Mouse (Mus musculus): Measurements from ENCODE around the gene Trim80.

DNA sequence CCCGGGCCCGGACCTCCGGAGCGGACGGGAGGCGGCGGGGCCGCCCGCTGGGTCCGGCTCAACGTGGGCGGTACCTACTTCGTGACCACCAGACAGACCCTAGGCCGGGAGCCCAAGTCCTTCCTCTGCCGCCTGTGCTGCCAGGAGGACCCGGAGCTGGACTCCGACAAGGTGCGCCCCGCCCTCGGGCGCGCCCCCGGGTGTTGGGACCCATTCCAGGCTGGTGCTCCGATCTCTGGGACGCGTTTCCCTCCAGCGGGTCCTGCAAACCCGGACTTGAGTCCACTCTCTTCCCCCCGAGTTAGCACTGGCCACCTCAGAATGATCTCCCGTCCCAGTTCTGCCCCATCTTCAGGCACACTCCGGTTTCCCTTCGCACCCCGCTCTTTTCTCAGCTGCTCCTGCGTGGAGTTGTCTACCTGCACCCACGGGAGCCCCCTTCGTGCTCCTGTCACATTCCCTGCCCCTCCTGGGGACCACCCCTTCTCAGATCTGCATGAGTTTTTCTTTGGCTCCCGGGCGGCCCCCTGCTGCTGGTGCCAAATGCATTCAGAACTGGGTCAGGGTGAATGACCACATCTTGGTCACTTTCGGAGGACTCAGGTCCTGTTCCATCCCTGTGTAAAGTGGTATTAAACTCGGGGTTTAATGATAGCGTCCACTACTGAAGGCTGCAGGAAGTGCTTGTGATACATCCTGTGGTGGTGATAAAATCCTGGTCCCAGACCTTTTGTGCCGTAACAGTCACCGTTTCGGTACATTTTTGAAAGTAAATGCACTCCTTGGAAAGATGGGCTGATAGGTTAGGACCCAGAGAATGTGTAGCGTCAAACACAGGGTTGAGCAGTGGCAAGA is 19.8 kb upstream of the Trim80 start:
- no peak for TF ChIP-seq MAFK (IDR thresholded peaks at IDR 0.05; ENCODE audit: insufficient read depth, low read depth, low read length)
- no peak for TF ChIP-seq ZC3H11A (IDR thresholded peaks at IDR 0.05; ENCODE audit: borderline replicate concordance, low read depth, low read length)
- TF ChIP-seq HCFC1 (IDR thresholded peaks at IDR 0.05; ENCODE audit: borderline replicate concordance, insufficient read depth, low read length): no peak

Data from ES-E14 (cell line).